Comparison of ENCODE assay signal across 14 mouse cellular contexts in the genomic region with DNA sequence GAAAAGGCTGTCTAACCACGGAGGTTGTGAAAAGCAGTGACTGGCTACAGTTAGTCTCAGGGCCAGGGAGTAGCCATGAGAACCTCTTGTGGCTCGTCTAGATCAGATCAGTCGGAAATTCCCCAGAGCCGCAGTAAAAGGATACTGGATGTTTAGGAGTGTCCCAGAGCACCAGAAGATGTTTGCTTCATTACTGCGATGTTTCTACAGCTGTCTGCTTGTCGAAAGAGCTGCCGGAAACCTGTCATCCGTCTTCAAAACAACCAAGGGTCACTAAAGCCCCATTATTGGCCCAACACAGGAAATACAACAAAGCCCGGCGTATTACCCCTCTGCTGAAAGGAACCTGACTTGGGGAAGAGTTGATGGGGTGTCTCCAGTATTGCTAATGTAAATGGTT.
DNase-seq lines count a peak whose midpoint lies in the region; ATAC-seq lines count a peak whose summit lies in the region.
"Had no signal": no experiment of that assay in that cellular context is flagged by ENCODE, and none has a peak within 500 bp of the region (broad histone marks: within the 10 kb centered on the region; RNA-seq: fewer than 3 reads in every experiment).

No protein-coding gene starts in this region.

- no peak for ATAC-seq in neural tube, embryonic 11.5 days (ENCODE audit: insufficient read depth, low FRiP score, low TSS enrichment)
- ATAC-seq: intestine, embryonic 15.5 days had no signal

- H3K36me3 ChIP-seq in neural tube, embryonic 11.5 days (ENCODE audit: control insufficient read depth, insufficient read depth, low read length): no peaks in the 10 kb centered on the region
- H3K36me3 ChIP-seq: intestine, embryonic 15.5 days had no signal

- no peaks in the 10 kb centered on the region for H3K9me3 ChIP-seq in neural tube, embryonic 11.5 days (ENCODE audit: control insufficient read depth, low read length)
- H3K9me3 ChIP-seq: intestine, embryonic 15.5 days had no signal

- no peaks in the 10 kb centered on the region for H3K4me1 ChIP-seq in neural tube, embryonic 11.5 days (ENCODE audit: control insufficient read depth, insufficient read depth, low read length)

- no peak overlapping the region for H3K27ac ChIP-seq in neural tube, embryonic 11.5 days (ENCODE audit: low read depth, low read length)
- H3K27ac ChIP-seq: hindbrain, embryonic 14.5 days; intestine, embryonic 15.5 days had no signal

- no peaks in the 10 kb centered on the region for H3K27me3 ChIP-seq in neural tube, embryonic 11.5 days (ENCODE audit: control insufficient read depth, insufficient read depth, low read length)
- H3K27me3 ChIP-seq: intestine, embryonic 15.5 days had no signal

- H3K4me3 ChIP-seq in neural tube, embryonic 11.5 days (ENCODE audit: low read depth, low read length): no peak overlapping the region
- H3K4me3 ChIP-seq: intestine, embryonic 15.5 days had no signal

- peak; percentile 11 to 54 for DNase-seq in heart, adult 9 months (ENCODE audit: low spot score in 2 of 2)
- DNase-seq in heart, adult 8-10 months (ENCODE audit: low spot score): no peak
- peak; percentile 15 for DNase-seq in neural tube, embryonic 11.5 days (ENCODE audit: low spot score)
- DNase-seq in neural tube, embryonic 10.5 days (ENCODE audit: extremely low spot score, low spot score): no peak
- DNase-seq in lung, postnatal 14 days: peak; percentile 38
- DNase-seq in thymus, postnatal 14 days: no peak
- no peak for DNase-seq in adrenal gland, adult 8-10 months
- DNase-seq: adrenal gland, postnatal 14 days; cerebellum, adult 2 months; retina, postnatal 1 day; thymus, postnatal 36 days had no signal

- no peak overlapping the region for H3K9ac ChIP-seq in neural tube, embryonic 11.5 days (ENCODE audit: low read length)
- H3K9ac ChIP-seq: hindbrain, embryonic 14.5 days; intestine, embryonic 15.5 days had no signal

- 52% methylated on average over 10 of the region's 10 CpGs for WGBS in neural tube, embryonic 11.5 days

- no peak overlapping the region for H3K4me2 ChIP-seq in neural tube, embryonic 11.5 days (ENCODE audit: low read depth)
- H3K4me2 ChIP-seq: hindbrain, embryonic 14.5 days; intestine, embryonic 15.5 days; midbrain, embryonic 11.5 days had no signal

Comparison
In these comparisons a context has a peak if more than half of its experiments do, and no peak if none do; other contexts are left out.
1. DNase-seq: peak in heart, adult 9 months (2 of 2), neural tube, embryonic 11.5 days (single experiment) and lung, postnatal 14 days (single experiment); none in heart, adult 8-10 months (single experiment), neural tube, embryonic 10.5 days (single experiment), thymus, postnatal 14 days (single experiment) and adrenal gland, adult 8-10 months (single experiment).